Mouse (Mus musculus) neural tube, embryonic 13.5 days (tissue): Measurements from ENCODE around the gene Foxred2. TPM values are rescaled to one million over a fixed set of nuclear protein-coding genes. Genes with fewer than 3 reads are reported as not detected.

Experiments used
- ATAC-seq: fragments of 200-750 bp; cut with Nextera tagmentation; 2 replicates; pipeline ENCODE4 v1.8.0; 2017; ENCODE audit warnings: low read depth, mild to moderate bottlenecking, moderate TSS enrichment, moderate library complexity
- H3K27ac ChIP-seq: fragments of 300-500 bp; sonication (generic); replicated peaks from 2 replicates; pipeline ENCODE4 v1.5.1; 2015; ENCODE audit warnings: moderate library complexity, mild to moderate bottlenecking, inconsistent platforms
- H3K27me3 ChIP-seq: fragments of 300-500 bp; sonication (generic); 2 replicates; pipeline ENCODE4 v1.6.1; 2015; ENCODE audit warnings: mild to moderate bottlenecking, inconsistent platforms
- H3K36me3 ChIP-seq: fragments of 300-500 bp; sonication (generic); 2 replicates; pipeline ENCODE4 v1.6.1; 2015; ENCODE audit warnings: mild to moderate bottlenecking, inconsistent platforms
- H3K4me1 ChIP-seq: fragments of 300-500 bp; sonication (generic); replicated peaks from 2 replicates; pipeline ENCODE4 v1.6.1; 2015; ENCODE audit warnings: inconsistent platforms
- H3K4me2 ChIP-seq: fragments of 300-500 bp; sonication (generic); 2 replicates; pipeline ENCODE4 v1.6.1; 2015; ENCODE audit warnings: inconsistent platforms, mild to moderate bottlenecking, moderate library complexity
- H3K4me3 ChIP-seq: fragments of 300-500 bp; sonication (generic); 2 replicates; pipeline ENCODE4 v1.5.1; 2015; ENCODE audit warnings: mild to moderate bottlenecking, inconsistent platforms
- H3K9ac ChIP-seq: fragments of 300-500 bp; sonication (generic); 2 replicates; pipeline ENCODE4 v1.6.1; 2015; ENCODE audit warnings: moderate library complexity, mild to moderate bottlenecking, inconsistent platforms
- H3K9me3 ChIP-seq: fragments of 300-500 bp; sonication (generic); 2 replicates; pipeline ENCODE4 v1.6.1; 2016; ENCODE audit warnings: inconsistent platforms
- WGBS: fragments of 180-500 bp; shearing (Covaris S2); methylation state at CpG from one replicate; pipeline ENCODE4 v1.1.7; 2015; 5-methylcytosine and 5-hydroxymethylcytosine counted together
- polyA plus RNA-seq: library from polyadenylated mRNA; unstranded; fragments of >200 nt; fragmentation: Nextera tagmentation; extraction: Ambion mirVana; gene quantifications from 2 replicates; pipeline ENCODE4 v1.2.1, GENCODE M21; 2015

The Foxred2 gene
- polyA plus RNA-seq, 1 experiment from 2014 or later, result 6.7 TPM

DNA sequence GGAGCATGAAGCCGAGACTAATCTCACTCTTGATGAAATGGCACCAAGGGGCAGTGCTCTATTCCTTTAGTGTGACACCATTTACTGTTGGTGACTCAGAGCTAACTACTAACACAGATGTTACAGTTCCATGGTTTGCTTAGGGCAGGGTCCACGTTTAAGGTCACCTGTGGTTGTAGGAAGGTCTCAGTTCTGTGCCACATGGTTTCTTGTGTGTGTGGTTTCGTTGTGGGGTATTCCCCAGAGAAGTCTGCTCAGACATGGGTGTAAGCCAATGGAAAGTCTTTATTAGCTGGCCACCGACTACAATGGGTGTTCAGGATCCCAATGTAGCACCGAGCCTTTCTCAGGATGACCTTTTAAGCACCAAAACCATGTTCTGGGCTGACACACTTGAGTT is 18.0 kb downstream of the Foxred2 start:
- Histone ChIP-seq H3K4me1 (peaks cover 9% of the 10 kb centered on the region), H3K36me3 (peaks cover 23% of the 10 kb centered on the region), H3K9ac (no peak overlapping the region), H3K27ac (no peak overlapping the region), H3K4me3 (no peak overlapping the region), H3K27me3 (no peaks in the 10 kb centered on the region), H3K4me2 (no peak overlapping the region), H3K9me3 (no peaks in the 10 kb centered on the region)
- WGBS, result 80% methylated on average over 5 of the region's 5 CpGs
- no peak for ATAC-seq

DNA sequence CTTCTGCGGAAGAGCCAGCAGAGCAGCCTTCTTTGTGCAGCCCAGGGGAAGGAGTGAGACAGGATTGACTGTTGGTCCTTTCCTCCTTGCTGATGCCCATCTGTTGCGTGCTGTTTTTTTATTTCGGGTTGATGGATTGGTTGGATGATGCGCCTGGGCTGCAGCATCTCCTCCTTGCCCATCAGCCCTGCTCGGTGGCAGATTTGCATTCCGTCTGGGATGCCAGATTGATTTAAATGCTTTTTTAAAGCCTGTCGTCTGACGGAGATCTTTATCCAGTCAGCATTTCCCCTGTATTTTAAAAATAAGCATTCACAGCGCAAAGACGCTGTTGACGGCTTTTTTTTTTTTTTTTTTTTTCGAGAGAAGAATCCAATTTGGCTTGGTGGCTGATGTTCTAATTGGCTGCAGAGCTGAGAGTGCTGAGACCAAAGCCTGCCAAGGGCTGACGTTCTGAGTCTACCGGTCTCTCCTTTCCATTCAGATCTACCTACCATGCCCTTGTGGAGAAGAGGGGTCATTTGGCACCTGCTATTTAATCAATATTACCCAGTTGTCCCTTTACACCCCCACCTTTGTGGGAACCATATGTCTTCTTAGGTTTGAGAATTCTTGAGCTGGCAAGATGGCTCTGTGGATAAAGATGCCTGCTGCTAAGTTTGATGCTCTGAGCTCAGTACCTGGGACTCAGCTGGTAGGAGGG is 20.7 kb downstream of the Foxred2 start:
- Histone ChIP-seq H3K4me1 (peaks cover 12% of the 10 kb centered on the region), H3K9ac (no peak overlapping the region), H3K27me3 (no peaks in the 10 kb centered on the region), H3K4me2 (no peak overlapping the region), H3K9me3 (no peaks in the 10 kb centered on the region), H3K27ac (no peak overlapping the region), H3K4me3 (no peak overlapping the region), H3K36me3 (no peaks in the 10 kb centered on the region)
- ATAC-seq, result no peak
- 73% methylated on average over 14 of the region's 14 CpGs for WGBS

GRCm38 (mm10) chr15:77934968-77935367 is 21.6 kb downstream of the Foxred2 start:
- no peaks in the 10 kb centered on the region for H3K9me3 ChIP-seq
- H3K4me1 ChIP-seq, result peaks cover 14% of the 10 kb centered on the region
- no peak overlapping the region for H3K27ac ChIP-seq
- ATAC-seq, result no peak
- WGBS, result 69% methylated on average over 5 of the region's 5 CpGs
- H3K9ac ChIP-seq, result no peak overlapping the region
- H3K4me3 ChIP-seq, result no peak overlapping the region
- no peaks in the 10 kb centered on the region for H3K27me3 ChIP-seq
- no peak overlapping the region for H3K4me2 ChIP-seq
- H3K36me3 ChIP-seq, result no peaks in the 10 kb centered on the region

DNA sequence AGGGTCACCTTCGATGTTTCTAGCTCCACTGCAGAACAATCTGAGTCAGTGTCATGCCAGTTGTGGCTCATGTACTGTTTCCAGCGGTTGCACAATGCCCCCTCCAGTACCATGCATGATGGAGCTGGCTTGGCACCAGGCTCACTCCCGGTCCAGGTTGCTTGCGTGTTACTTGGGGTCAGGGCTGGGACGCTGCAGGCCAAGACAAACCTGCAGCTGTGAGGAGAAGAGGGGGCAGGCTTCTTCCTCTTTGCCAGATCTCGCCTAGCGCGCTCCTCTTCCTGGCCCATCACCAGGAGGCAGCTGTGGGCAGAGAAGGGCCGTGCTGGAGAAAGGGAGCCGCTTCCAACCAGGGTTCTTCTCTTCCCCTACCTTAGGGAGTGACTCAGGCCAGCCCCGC is 22.2 kb downstream of the Foxred2 start:
- Histone ChIP-seq H3K27ac (no peak overlapping the region), H3K9ac (0 out of 2 replicates have a peak overlapping the region, but pooled peaks have one; percentile 55), H3K4me2 (peak overlapping the region; percentile 37; the same call in 1 of the 2 replicates), H3K9me3 (no peaks in the 10 kb centered on the region), H3K4me3 (no peak overlapping the region), H3K27me3 (no peaks in the 10 kb centered on the region), H3K36me3 (no peaks in the 10 kb centered on the region), H3K4me1 (peaks cover 21% of the 10 kb centered on the region)
- ATAC-seq, result no peak
- 79% methylated on average over 11 of the region's 11 CpGs for WGBS

DNA sequence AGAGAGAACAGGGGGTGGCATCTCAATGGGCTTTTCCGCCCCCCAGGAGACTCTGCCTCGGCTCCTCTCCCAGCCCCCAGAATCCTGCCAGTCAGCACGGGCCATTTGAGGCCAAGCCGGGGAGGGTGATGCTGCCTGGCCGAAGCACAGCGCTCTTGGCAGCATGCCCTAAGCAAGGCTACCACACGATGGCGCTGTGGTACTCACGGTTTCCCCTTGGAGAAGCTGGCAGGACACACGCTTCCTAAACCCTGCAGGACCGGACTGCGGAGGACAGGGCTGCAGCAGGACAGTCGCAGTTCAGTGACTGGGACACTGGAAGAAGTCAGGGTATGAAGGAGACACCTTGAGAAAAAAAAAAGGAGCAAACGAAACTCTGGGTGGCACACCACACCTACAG is 22.8 kb downstream of the Foxred2 start:
- H3K9me3 ChIP-seq, result no peaks in the 10 kb centered on the region
- under 1% methylated on average over 14 of the region's 14 CpGs for WGBS
- H3K36me3 ChIP-seq, result no peaks in the 10 kb centered on the region
- H3K9ac ChIP-seq, result peak overlapping the region; percentile 55
- peaks cover 22% of the 10 kb centered on the region for H3K4me1 ChIP-seq
- 0 out of 2 replicates have a peak overlapping the region, but pooled peaks have one; percentile 33 for H3K27ac ChIP-seq
- H3K4me2 ChIP-seq, result peak overlapping the region; percentile 37
- 0 out of 2 replicates have a peak overlapping the region, but pooled peaks have one; percentile 3 for H3K4me3 ChIP-seq
- ATAC-seq, result 0 out of 2 replicates have a peak, but pooled peaks have one; percentile 36
- H3K27me3 ChIP-seq, result no peaks in the 10 kb centered on the region

DNA sequence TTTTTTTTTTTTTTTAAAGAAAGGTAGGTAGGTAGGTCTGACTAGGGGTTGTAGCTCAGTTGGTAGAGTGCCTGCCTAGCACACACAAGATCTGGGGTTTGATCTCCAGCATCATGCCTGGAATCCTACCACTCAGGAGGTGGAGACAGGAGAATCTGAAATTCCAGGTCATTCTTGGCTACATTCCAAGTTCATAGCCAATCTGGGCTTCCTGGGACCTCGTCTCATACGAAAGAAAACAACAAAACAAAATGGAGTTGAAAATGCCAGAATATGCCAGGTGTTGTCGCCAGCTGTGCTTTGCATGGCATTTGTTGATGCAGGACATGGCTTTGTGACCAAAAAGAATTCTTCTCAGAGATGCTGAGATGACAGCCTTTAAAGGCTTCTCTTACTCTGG is 23.3 kb downstream of the Foxred2 start:
- whole genome bisulfite sequencing, result 80% methylated on average over 3 of the region's 3 CpGs
- H3K4me1 ChIP-seq, result peaks cover 24% of the 10 kb centered on the region
- no peak overlapping the region for H3K4me3 ChIP-seq
- 0 out of 2 replicates have a peak overlapping the region, but pooled peaks have one; percentile 33 for H3K27ac ChIP-seq
- no peaks in the 10 kb centered on the region for H3K27me3 ChIP-seq
- H3K9me3 ChIP-seq, result no peaks in the 10 kb centered on the region
- no peak for ATAC-seq
- no peak overlapping the region for H3K4me2 ChIP-seq
- H3K9ac ChIP-seq, result no peak overlapping the region
- H3K36me3 ChIP-seq, result no peaks in the 10 kb centered on the region

GRCm38 (mm10) chr15:77931689-77932016 is 24.9 kb downstream of the Foxred2 start:
- Histone ChIP-seq H3K4me2 (no peak overlapping the region), H3K9me3 (no peaks in the 10 kb centered on the region), H3K27me3 (no peaks in the 10 kb centered on the region), H3K9ac (no peak overlapping the region), H3K4me3 (no peak overlapping the region), H3K4me1 (peaks cover 37% of the 10 kb centered on the region), H3K36me3 (peaks cover 9% of the 10 kb centered on the region), H3K27ac (no peak overlapping the region)
- ATAC-seq, result no peak
- 73% methylated on average over 6 of the region's 6 CpGs for WGBS

- ATAC-seq, result no peak
- no peak overlapping the region for H3K27ac ChIP-seq
- H3K27me3 ChIP-seq, result no peaks in the 10 kb centered on the region
- no peak overlapping the region for H3K9ac ChIP-seq
- H3K4me1 ChIP-seq, result peaks cover 37% of the 10 kb centered on the region
- 85% methylated on average over 6 of the region's 6 CpGs for WGBS
- no peaks in the 10 kb centered on the region for H3K9me3 ChIP-seq
- no peak overlapping the region for H3K4me3 ChIP-seq
- H3K4me2 ChIP-seq, result no peak overlapping the region
- peaks cover 14% of the 10 kb centered on the region for H3K36me3 ChIP-seq
Measured at GRCm38 (mm10) chr15:77930986-77931688, 25.4 kb downstream of the Foxred2 start.

DNA sequence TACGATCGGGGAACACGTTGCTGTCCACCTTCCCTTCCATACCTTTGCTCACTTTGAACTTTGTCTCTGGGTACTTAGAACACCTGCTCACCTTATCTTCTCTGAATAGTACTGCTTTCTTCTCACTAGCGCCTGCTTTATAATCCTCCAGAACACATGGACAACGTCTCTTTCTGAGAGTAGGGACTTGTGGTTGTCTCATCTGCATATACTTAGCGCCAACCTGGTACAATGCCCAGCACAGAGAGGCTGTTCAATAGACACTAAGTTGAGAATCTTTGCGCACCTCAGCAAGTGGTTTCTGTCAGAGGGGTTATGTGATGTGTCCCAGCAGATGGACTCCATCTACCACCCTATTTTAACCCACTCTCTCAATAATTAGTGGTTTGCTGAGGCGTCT is 26.7 kb downstream of the Foxred2 start:
- Histone ChIP-seq H3K36me3 (peaks cover 26% of the 10 kb centered on the region), H3K4me1 (peaks cover 37% of the 10 kb centered on the region)

DNA sequence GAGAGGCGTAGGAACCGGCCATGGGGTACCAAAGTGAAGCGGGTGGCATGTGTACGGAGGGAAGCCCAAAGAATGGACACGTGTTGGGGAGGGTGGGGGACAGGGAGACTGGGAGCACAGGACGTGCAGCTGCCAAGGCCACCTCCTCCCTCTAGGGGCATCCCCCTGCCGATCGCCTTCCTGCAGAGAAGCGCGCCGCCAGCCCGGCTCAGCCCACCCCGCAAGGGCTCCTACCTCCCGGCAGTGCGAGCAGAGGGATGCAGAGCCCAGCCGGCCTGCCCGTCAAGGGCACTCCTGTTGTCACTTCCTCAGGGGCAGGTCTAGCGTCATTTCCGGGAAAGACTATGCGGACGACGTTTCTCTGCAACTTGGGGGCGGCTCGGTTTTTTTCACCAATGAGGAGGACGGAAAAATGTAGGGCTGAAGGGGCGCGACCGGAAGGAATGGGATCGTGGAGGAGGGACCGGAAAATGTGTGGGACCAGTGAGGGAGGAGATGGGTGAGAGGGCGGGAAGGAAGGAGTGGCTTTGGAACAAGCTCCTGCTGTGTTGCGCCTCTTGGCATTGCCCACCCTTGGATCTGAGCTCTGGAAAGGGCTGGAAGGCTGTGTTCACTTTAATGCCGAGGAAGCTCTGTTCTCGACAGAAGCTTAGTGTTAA is 27.7 kb downstream of the Foxred2 start, which contains the start of gene Txn2:
Gene Txn2 (minus strand): TSS at position 334 of the 659 bp plus-strand sequence.
- Histone ChIP-seq H3K27me3 (no peaks in the 10 kb centered on the region), H3K4me2 (peak within 1 kb of the TSS; percentile 84), H3K9me3 (no peaks in the 10 kb centered on the region), H3K36me3 (peaks cover 36% of the 10 kb centered on the region), H3K4me3 (peak within 1 kb of the TSS; percentile 82), H3K4me1 (peaks cover 31% of the 10 kb centered on the region), H3K27ac (peak within 1 kb of the TSS; percentile 97), H3K9ac (peak within 1 kb of the TSS; percentile 85)
- peak; percentile 97 for ATAC-seq
- WGBS, result 0% methylated on average over 31 of the region's 34 CpGs

More for the DNA sequence above, 26.7 kb downstream of the Foxred2 start:
- Histone ChIP-seq H3K27me3 (no peaks in the 10 kb centered on the region), H3K9me3 (no peaks in the 10 kb centered on the region), H3K4me2 (peak overlapping the region; percentile 84), H3K4me3 (peak overlapping the region; percentile 82), H3K9ac (peak overlapping the region; percentile 75; the same call in 1 of the 2 replicates), H3K27ac (no peak overlapping the region)
- WGBS, result 58% methylated on average over 8 of the region's 8 CpGs
- no peak for ATAC-seq

DNA sequence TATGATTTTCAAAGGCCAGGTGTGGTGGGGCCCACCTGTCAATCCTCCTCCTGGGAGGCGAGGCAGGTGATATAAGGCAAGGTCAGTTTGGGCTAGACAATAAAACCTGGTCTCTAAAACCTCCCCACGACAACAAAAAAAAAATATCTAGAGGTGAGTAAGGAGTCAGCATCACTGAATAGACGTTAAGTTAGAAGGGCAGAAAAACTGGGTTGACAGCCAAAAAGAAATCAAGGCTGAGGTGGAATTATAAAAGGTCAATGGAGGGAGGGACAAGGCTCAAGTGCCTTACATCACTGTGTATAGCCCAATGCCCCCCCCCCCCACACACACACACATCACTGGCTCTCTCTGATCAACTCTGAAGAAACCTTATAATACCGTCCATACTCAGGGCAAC is 28.4 kb downstream of the Foxred2 start:
- Histone ChIP-seq H3K9ac (peak overlapping the region; percentile 85), H3K27me3 (no peaks in the 10 kb centered on the region), H3K9me3 (no peaks in the 10 kb centered on the region), H3K4me1 (peaks cover 26% of the 10 kb centered on the region), H3K4me2 (peak overlapping the region; percentile 77), H3K27ac (peak overlapping the region; percentile 97), H3K36me3 (peaks cover 43% of the 10 kb centered on the region), H3K4me3 (peak overlapping the region; percentile 82)
- 23% methylated on average over 4 of the region's 4 CpGs for WGBS
- ATAC-seq, result no peak; the same call in 1 of the 2 replicates

- Histone ChIP-seq H3K9ac (no peak overlapping the region), H3K4me3 (no peak overlapping the region), H3K27ac (no peak overlapping the region), H3K4me2 (no peak overlapping the region), H3K27me3 (no peaks in the 10 kb centered on the region), H3K4me1 (peaks cover 26% of the 10 kb centered on the region), H3K9me3 (no peaks in the 10 kb centered on the region), H3K36me3 (peaks cover 55% of the 10 kb centered on the region)
- 93% methylated on average over 5 of the region's 5 CpGs for WGBS
- no peak for ATAC-seq
Measured at GRCm38 (mm10) chr15:77926921-77927320, 29.6 kb downstream of the Foxred2 start.
